Mouse (Mus musculus) brain, embryonic 14.5 days (tissue): ENCODE results near the gene Nmd3.

ENCODE experiments used
- CTCF ChIP-seq: fragments of 200-500 bp; IDR thresholded peaks from 2 replicates; pipeline ENCODE4 v1.5.1; 2012; ENCODE audit warnings: inconsistent platforms, mild to moderate bottlenecking, moderate library complexity, borderline replicate concordance; ENCODE audit not compliant: insufficient read depth, insufficient read length; ENCODE audit errors: extremely low read depth
- POLR2A ChIP-seq: fragments of 200-500 bp; IDR thresholded peaks from 2 replicates; pipeline ENCODE4 v1.6.1; 2012; ENCODE audit warnings: mild to moderate bottlenecking, inconsistent platforms, borderline replicate concordance; ENCODE audit not compliant: poor library complexity, insufficient read depth, insufficient read length, severe bottlenecking; ENCODE audit errors: extremely low read depth

DNA sequence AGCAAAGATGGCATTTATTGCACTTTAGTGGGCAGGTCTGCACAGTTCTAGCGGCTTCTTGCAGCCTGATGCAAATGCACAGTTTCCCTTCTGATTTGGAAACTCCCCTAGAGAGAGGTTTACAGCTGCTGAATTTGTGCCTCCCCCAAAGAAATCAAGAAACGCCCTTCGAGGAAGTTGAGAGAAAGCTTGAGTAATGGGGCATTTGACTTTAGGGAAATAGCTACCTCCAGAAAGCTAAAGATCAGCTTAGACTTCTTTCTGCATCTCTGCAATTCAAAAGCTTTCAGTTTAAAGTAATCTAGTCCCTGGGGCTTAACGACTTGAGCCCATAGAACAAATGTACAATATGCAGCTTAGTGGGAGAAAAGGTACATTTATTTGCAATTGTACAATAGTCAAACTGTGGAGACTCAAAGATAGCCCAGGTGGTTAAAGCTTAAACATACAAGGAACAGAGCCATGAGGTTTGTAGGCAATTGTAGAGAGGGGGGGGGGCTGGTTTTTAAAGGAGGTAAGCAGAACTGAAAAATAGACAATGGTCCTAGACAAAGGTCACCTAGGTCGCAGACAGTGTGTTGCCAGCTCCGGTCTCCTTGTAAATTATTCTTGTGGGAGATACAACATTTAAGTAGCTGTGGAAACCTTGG is 21.8 kb upstream of the Nmd3 start:
- TF ChIP-seq CTCF (no peak), POLR2A (no peak)
